19 mouse cellular contexts compared by ENCODE assay signal in genomic region chr3:31054888-31055287, GRCm38 (mm10). TPM values are rescaled to one million over a fixed set of nuclear protein-coding genes. Genes with fewer than 3 reads are reported as not detected.
DNase-seq lines count a peak whose midpoint lies in the region; ATAC-seq and TF ChIP-seq lines count a peak whose summit lies in the region.
"Had no signal": no experiment of that assay in that cellular context is flagged by ENCODE, and none has a peak within 500 bp of the region (broad histone marks: within the 10 kb centered on the region; RNA-seq: fewer than 3 reads in every experiment).

No protein-coding gene starts in this region.

- no peak for ATAC-seq in heart, embryonic 13.5 days (ENCODE audit: extremely low read depth, insufficient number of reproducible peaks, low FRiP score, low TSS enrichment)
- ATAC-seq in heart, postnatal 0 days (ENCODE audit: insufficient read depth, low read depth) = no peak
- no peak for ATAC-seq in megakaryocyte-erythroid progenitor cell, adult 5-6 weeks (replicated peaks; ENCODE audit: low FRiP score, low TSS enrichment, poor library complexity, severe bottlenecking)
- ATAC-seq: forebrain, embryonic 13.5 days; forebrain, postnatal 0 days; intestine, embryonic 16.5 days had no signal

- no peaks in the 10 kb centered on the region for H3K27me3 ChIP-seq in heart, embryonic 13.5 days (replicated peaks)
- H3K27me3 ChIP-seq in heart, adult 2 months (ENCODE audit: control insufficient read depth, insufficient read depth, low read length) = no peaks in the 10 kb centered on the region
- H3K27me3 ChIP-seq in heart, postnatal 0 days (ENCODE audit: control insufficient read depth, insufficient read depth, low read length) = no peaks in the 10 kb centered on the region
- H3K27me3 ChIP-seq in MEL (ENCODE audit: control insufficient read depth in 1 of 2, insufficient read depth in 2 of 2, low read length in 2 of 2) = no peaks in the 10 kb centered on the region
- H3K27me3 ChIP-seq: CH12.LX; forebrain, embryonic 13.5 days; hindbrain, embryonic 15.5 days had no signal

- H3K36me3 ChIP-seq in heart, embryonic 13.5 days = peaks cover 17% of the 10 kb centered on the region
- no peaks in the 10 kb centered on the region for H3K36me3 ChIP-seq in heart, adult 2 months (ENCODE audit: control insufficient read depth, insufficient read depth, low read length)
- H3K36me3 ChIP-seq in heart, postnatal 0 days (replicated peaks; ENCODE audit: control insufficient read depth, insufficient read depth, low read length) = peaks cover 14% of the 10 kb centered on the region
- peaks cover 0 to 3% of the 10 kb centered on the region in 2 experiments; a peak in 2 of 4 replicates for H3K36me3 ChIP-seq in MEL (ENCODE audit: control insufficient read depth in 1 of 2, insufficient read depth in 2 of 2, low read length in 2 of 2)

- no peak for DNase-seq in heart, adult 2 months
- DNase-seq in heart, postnatal 0 days (ENCODE audit: low spot score) = peak; percentile 45
- DNase-seq in heart, postnatal 10 days = no peak
- no peak for DNase-seq in MEL (ENCODE audit: low read depth, low spot score)
- DNase-seq: adrenal gland, adult 8-10 months; adrenal gland, postnatal 36 days; cerebellum, adult 11 months; cerebellum, adult 8-10 months; cerebellum, postnatal 25 days; forebrain, postnatal 0 days; gastrocnemius, postnatal 36 days; kidney, adult 2 months had no signal

- intact Hi-C loops in heart, adult 2 months (cut with DNase I) = loop anchor here (5.0 kb wide), 2 partner anchors 58 to 547 kb away; partner anchors contain the start of gene Prkci
- intact Hi-C loops in heart, postnatal 10 days (cut with DNase I) = loop anchor here (10.0 kb wide), 1 partner anchor 460 kb away; the partner anchor contains the start of gene Actrt3

- H3K79me2 ChIP-seq in heart, adult 2 months (replicated peaks; ENCODE audit: control insufficient read depth, insufficient read depth, low read length) = no peaks in the 10 kb centered on the region
- H3K79me2 ChIP-seq in MEL (ENCODE audit: control insufficient read depth, insufficient read depth, low read length, poor library complexity) = no peaks in the 10 kb centered on the region; the same call in 1 of the 2 replicates

- H3K4me2 ChIP-seq in heart, embryonic 13.5 days = no peak overlapping the region
- H3K4me2 ChIP-seq in heart, postnatal 0 days (ENCODE audit: low read depth, low read length) = no peak overlapping the region
- H3K4me2 ChIP-seq: forebrain, embryonic 13.5 days; hindbrain, embryonic 15.5 days had no signal

- TF ChIP-seq POLR2A in heart, adult 2 months (IDR thresholded peaks at IDR 0.05; ENCODE audit: insufficient read depth, low read depth, low read length) = no peak
- TF ChIP-seq POLR2A in MEL (IDR thresholded peaks at IDR 0.05; ENCODE audit: control insufficient read depth in 1 of 2, insufficient read depth in 1 of 2, low read depth in 1 of 2, low read length in 2 of 2, poor library complexity in 1 of 2) = no peak

- H3K4me1 ChIP-seq in heart, embryonic 13.5 days = peaks cover 9% of the 10 kb centered on the region
- no peaks in the 10 kb centered on the region for H3K4me1 ChIP-seq in heart, adult 2 months (ENCODE audit: control insufficient read depth, insufficient read depth, low read length)
- H3K4me1 ChIP-seq in heart, postnatal 0 days (ENCODE audit: control insufficient read depth, insufficient read depth) = 0 out of 2 replicates have a peak, but pooled peaks cover 8% of the 10 kb centered on the region
- H3K4me1 ChIP-seq in MEL (ENCODE audit: control insufficient read depth in 1 of 2, insufficient read depth in 2 of 2, low read length in 2 of 2) = peaks cover 0 to 6% of the 10 kb centered on the region in 2 experiments; a peak in 1 of 4 replicates

- TF ChIP-seq EP300 in heart, adult 2 months (IDR thresholded peaks at IDR 0.05; ENCODE audit: insufficient read depth, low read depth, low read length) = no peak
- no peak for TF ChIP-seq EP300 in heart, postnatal 0 days (IDR thresholded peaks at IDR 0.05; ENCODE audit: low read depth)
- TF ChIP-seq EP300 in MEL (IDR thresholded peaks at IDR 0.05; ENCODE audit: low read depth in 1 of 2, low read length in 2 of 2) = no peak

- no peaks in the 10 kb centered on the region for H3K9me3 ChIP-seq in heart, embryonic 13.5 days
- no peaks in the 10 kb centered on the region for H3K9me3 ChIP-seq in heart, postnatal 0 days (replicated peaks; ENCODE audit: control insufficient read depth, low read length)
- no peaks in the 10 kb centered on the region for H3K9me3 ChIP-seq in MEL (replicated peaks; ENCODE audit: insufficient read depth, low read length)
- H3K9me3 ChIP-seq: embryonic facial prominence, embryonic 10.5 days; forebrain, embryonic 13.5 days; hindbrain, embryonic 15.5 days had no signal

- H3K27ac ChIP-seq in heart, embryonic 13.5 days (replicated peaks) = peak overlapping the region; percentile 92
- no peak overlapping the region for H3K27ac ChIP-seq in heart, adult 2 months
- peak overlapping the region; percentile 58 for H3K27ac ChIP-seq in heart, postnatal 0 days (ENCODE audit: low read depth)
- H3K27ac ChIP-seq in MEL (ENCODE audit: control insufficient read depth, low read depth, low read length) = no peak overlapping the region
- H3K27ac ChIP-seq: embryonic facial prominence, embryonic 10.5 days; forebrain, embryonic 13.5 days; hindbrain, embryonic 15.5 days had no signal

- no peak overlapping the region for H3K4me3 ChIP-seq in heart, embryonic 13.5 days
- no peak overlapping the region for H3K4me3 ChIP-seq in heart, adult 2 months
- H3K4me3 ChIP-seq in heart, postnatal 0 days (ENCODE audit: low read depth, low read length) = no peak overlapping the region
- H3K4me3 ChIP-seq in MEL (ENCODE audit: control insufficient read depth in 1 of 2, insufficient read depth in 1 of 2, low read depth in 2 of 2, low read length in 2 of 2) = no peak overlapping the region
- H3K4me3 ChIP-seq: embryonic facial prominence, embryonic 10.5 days; forebrain, embryonic 13.5 days; hindbrain, embryonic 15.5 days had no signal

- H3K9ac ChIP-seq in heart, embryonic 13.5 days = no peak overlapping the region
- no peak overlapping the region for H3K9ac ChIP-seq in heart, adult 2 months (ENCODE audit: low read depth, low read length)
- H3K9ac ChIP-seq in heart, postnatal 0 days (replicated peaks; ENCODE audit: low read depth, low read length) = no peak overlapping the region
- no peak overlapping the region for H3K9ac ChIP-seq in MEL (ENCODE audit: control insufficient read depth, low read depth, low read length, poor library complexity, severe bottlenecking)
- H3K9ac ChIP-seq: forebrain, embryonic 13.5 days; forebrain, postnatal 0 days; hindbrain, embryonic 15.5 days had no signal

- TF ChIP-seq RAD21 in MEL (IDR thresholded peaks at IDR 0.05; ENCODE audit: low read depth, low read length) = no peak

- no peak for TF ChIP-seq CTCF in heart, adult 2 months (IDR thresholded peaks at IDR 0.05)
- no peak for TF ChIP-seq CTCF in heart, postnatal 0 days (IDR thresholded peaks at IDR 0.05; ENCODE audit: low read depth)
- TF ChIP-seq CTCF in MEL (IDR thresholded peaks at IDR 0.05 in 2 of 3, conservative IDR thresholded peaks at IDR 0.05 in 1 of 3; ENCODE audit: control insufficient read depth in 1 of 3, insufficient read depth in 1 of 3, low read depth in 2 of 3, low read length in 3 of 3, poor library complexity in 1 of 3, severe bottlenecking in 1 of 3) = no peak

- 56% methylated on average over 8 of the region's 8 CpGs for WGBS in heart, embryonic 13.5 days
- 60% methylated on average over 8 of the region's 8 CpGs for WGBS in heart, adult 2 months
- 48% methylated on average over 8 of the region's 8 CpGs for WGBS in heart, postnatal 0 days

TF ChIP-seq in MEL, 35 proteins besides CTCF, POLR2A, EP300 and RAD21:
- TF ChIP-seq ZNF384 (IDR thresholded peaks at IDR 0.05; ENCODE audit: low read depth, low read length) (0 out of 2 replicates have a peak, but pooled peaks have one; percentile 4), SIN3A (IDR thresholded peaks at IDR 0.05; ENCODE audit: low read length) (no peak)

RNA-seq across cellular contexts. Expression of gene Skil, which starts 40.0 kb away (rescaled TPM):
- polyA plus RNA-seq in heart, embryonic 13.5 days (2015; fragmentation: Nextera tagmentation; extraction: Ambion mirVana) = 14.7 and 16.3 TPM in 2 replicates
- 10 to 100 TPM; 14.2 to 15.4 TPM for total RNA-seq in heart, adult 2 months (2021)
- 8.0 and 13.8 TPM in 2 replicates for polyA plus RNA-seq in heart, adult 2 months (2012; rRNA removed)
- total RNA-seq in heart, postnatal 0 days (2014; rRNA removed; ENCODE audit: low replicate concordance) = 13.1 and 17.9 TPM in 2 replicates
- polyA plus RNA-seq in heart, postnatal 0 days (2015; fragmentation: Nextera tagmentation; extraction: Ambion mirVana) = 10.7 and 10.9 TPM in 2 replicates
- 10 to 100 TPM; 25.9 to 26.9 TPM for total RNA-seq in heart, postnatal 10 days (2021)
- total RNA-seq in MEL (2012; rRNA removed) = 7.4 and 7.5 TPM in 2 replicates
- 1 to 10 TPM in 1 of 2 experiments, not detected in 1; 8.6 TPM for polyA plus RNA-seq in MEL (2012; ENCODE audit: insufficient read depth in 1 of 2, insufficient read length in 2 of 2, low read depth in 1 of 2, low replicate concordance in 2 of 2, missing spikeins in 1 of 2)
- total RNA-seq in megakaryocyte-erythroid progenitor cell, adult 5-6 weeks (2014; fragmentation: Nextera tagmentation) = 5.3 and 6.1 TPM in 2 replicates
- 24.1 and 26.9 TPM in 2 replicates for total RNA-seq in megakaryocyte-erythroid progenitor cell, adult 5-6 weeks (2017)

RNA-seq across cellular contexts. Expression of gene Prkci, which starts 59.3 kb away (rescaled TPM):
- polyA plus RNA-seq in heart, embryonic 13.5 days (2015; fragmentation: Nextera tagmentation; extraction: Ambion mirVana) = 15.1 and 16.5 TPM in 2 replicates
- total RNA-seq in heart, adult 2 months (2021) = 10 to 100 TPM in 1 of 2 experiments, 1 to 10 TPM in 1; 7.9 to 13.7 TPM
- polyA plus RNA-seq in heart, adult 2 months (2012; rRNA removed) = 6.4 and 13.1 TPM in 2 replicates
- 26.1 and 39.3 TPM in 2 replicates for total RNA-seq in heart, postnatal 0 days (2014; rRNA removed; ENCODE audit: low replicate concordance)
- 8.7 and 9.0 TPM in 2 replicates for polyA plus RNA-seq in heart, postnatal 0 days (2015; fragmentation: Nextera tagmentation; extraction: Ambion mirVana)
- 10 to 100 TPM; 18.8 to 29.8 TPM for total RNA-seq in heart, postnatal 10 days (2021)
- total RNA-seq in MEL (2012; rRNA removed) = 9.0 and 9.5 TPM in 2 replicates
- polyA plus RNA-seq in MEL (2012; ENCODE audit: insufficient read depth in 1 of 2, insufficient read length in 2 of 2, low read depth in 1 of 2, low replicate concordance in 2 of 2, missing spikeins in 1 of 2) = 10 to 100 TPM in 1 of 2 experiments, not detected in 1; 18.3 TPM
- 8.6 and 17.0 TPM in 2 replicates for total RNA-seq in megakaryocyte-erythroid progenitor cell, adult 5-6 weeks (2014; fragmentation: Nextera tagmentation)
- 5.7 and 6.8 TPM in 2 replicates for total RNA-seq in megakaryocyte-erythroid progenitor cell, adult 5-6 weeks (2017)

Comparison
In these comparisons a context has a peak if more than half of its experiments do, and no peak if none do; other contexts are left out.
1. H3K27ac ChIP-seq: peak in heart, embryonic 13.5 days (single experiment) and heart, postnatal 0 days (single experiment); none in heart, adult 2 months (single experiment) and MEL (single experiment).